Mouse (Mus musculus): Measurements from ENCODE around the gene Atp6ap2.
"Not testable (repeated sequence)": the region's sequence is repeated elsewhere in the genome, so short reads cannot be mapped to it uniquely, and the experiment has no call there.

Gene Atp6ap2

DNA sequence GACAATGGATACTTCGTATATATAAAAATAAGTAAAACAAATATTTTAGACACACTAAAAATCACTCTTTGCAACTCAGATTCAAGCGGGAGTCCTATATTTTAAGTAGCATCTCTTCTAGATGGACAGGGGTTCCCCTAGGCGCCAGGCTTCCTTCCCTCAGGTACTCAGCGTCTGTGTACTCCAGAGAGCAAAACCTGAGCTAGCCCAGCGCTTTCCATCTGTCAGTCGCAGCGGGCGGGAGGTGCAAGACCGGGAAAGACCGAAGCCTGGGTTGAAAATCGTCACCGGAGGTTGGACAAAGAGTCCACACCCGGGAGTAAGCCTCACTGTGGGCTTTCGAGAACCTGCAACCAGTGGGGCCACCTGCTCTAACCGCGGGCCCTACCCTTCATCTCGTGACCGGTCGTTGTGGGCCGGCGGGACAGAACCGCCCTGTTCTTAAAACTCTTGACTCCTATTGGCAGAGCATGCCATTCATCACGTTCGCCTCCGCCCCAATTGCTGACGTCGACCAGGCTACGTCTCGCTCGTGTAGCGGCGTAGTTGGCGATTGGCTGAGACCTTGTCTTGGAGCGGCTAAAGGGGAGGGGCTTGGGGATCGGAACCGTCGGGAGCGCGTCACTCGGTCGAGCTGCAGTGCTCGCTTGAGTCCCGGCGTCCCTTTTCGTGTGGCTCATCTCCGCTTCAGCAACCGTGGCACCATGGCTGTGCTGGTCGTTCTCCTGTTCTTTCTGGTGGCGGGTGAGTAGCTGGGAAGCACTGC is at the start of gene Atp6ap2:
Gene Atp6ap2 (plus strand): TSS at position 610 of the 766 bp plus-strand sequence.
- peak; percentile 91 to 96 for DNase-seq (ENCODE audit: low spot score in 2 of 2)

DNA sequence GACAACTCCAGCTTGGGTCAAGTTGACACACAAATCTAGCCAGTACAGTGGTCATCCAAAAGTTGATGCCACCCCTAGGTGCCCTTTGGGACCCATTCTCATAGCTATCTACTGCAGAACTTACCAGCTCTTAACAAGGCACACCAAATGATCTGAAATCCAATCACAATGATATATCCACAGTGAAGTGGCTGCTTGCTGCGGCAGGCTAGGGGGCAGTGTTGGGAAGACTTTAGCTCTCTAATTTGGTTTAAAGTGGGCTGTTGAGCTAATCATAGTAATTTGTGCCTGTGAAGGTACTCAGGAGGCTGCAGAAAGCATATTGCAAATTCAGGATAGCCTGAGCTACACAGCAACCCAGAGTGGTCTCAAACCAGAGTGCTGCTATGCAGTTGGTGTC is 43.2 kb upstream of the Atp6ap2 start:
- no peak for DNase-seq (ENCODE audit: low spot score in 2 of 2)

DNA sequence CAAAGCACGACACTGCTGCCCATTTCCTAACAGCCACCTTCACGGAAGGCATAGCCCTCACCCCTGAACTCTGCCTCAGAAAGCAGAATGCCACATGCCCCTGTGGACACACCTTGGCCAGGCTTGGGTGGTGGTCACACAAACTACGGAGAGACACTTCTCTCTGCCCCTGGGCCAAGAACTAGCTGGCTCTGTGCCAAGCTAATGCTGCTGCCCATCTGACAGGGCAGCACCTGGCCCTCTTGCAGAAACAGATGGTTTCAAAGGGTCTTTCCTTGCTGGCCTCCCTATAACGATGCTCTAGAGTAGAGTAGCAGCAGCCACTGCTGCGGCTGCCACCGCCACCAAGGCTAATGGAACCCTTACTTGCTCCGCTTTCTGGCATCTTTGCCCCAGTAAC is 30.5 kb upstream of the Atp6ap2 start:
- DNase-seq (ENCODE audit: low spot score in 2 of 2): no peak

DNA sequence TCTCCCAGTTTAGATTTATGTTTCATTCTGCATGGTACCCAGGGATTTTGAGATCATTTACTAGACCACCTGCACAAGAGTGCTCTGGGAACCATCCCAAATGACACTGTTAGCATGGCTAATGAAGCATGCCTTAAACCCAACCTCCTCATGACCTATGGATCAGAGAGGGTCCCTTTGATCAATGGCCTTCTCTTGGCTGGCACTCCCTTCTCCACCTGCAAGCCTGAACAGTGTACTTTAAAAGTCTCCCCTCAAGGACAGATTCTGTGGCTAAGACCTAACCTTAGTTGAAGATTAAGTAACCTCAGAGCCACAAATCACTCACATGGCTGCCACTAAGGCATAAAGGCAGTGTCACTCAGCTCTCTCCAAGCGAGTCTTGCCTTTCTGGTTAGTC is 16.2 kb upstream of the Atp6ap2 start:
- DNase-seq (ENCODE audit: low spot score in 2 of 2): no peak

DNA sequence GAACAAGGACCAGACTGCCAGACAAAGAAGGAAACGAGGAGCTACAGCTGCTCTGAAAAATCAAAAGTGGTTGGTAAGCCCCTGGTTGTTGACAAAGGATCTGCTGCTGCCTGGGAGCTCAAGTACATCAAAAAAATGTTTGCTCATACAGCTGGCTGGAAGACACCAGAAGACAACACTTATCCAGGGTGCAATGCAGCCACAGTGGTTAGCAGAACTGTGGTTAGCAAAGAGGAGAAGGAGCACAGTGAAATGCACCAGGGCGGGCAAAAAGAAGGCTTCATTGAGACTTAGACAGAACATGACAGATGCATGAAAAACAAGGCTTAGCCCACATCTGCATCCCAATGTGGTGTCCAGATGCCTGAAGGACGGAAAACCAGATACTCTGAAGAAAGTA is 9.7 kb upstream of the Atp6ap2 start:
- no peak for DNase-seq (ENCODE audit: low spot score in 2 of 2)

DNA sequence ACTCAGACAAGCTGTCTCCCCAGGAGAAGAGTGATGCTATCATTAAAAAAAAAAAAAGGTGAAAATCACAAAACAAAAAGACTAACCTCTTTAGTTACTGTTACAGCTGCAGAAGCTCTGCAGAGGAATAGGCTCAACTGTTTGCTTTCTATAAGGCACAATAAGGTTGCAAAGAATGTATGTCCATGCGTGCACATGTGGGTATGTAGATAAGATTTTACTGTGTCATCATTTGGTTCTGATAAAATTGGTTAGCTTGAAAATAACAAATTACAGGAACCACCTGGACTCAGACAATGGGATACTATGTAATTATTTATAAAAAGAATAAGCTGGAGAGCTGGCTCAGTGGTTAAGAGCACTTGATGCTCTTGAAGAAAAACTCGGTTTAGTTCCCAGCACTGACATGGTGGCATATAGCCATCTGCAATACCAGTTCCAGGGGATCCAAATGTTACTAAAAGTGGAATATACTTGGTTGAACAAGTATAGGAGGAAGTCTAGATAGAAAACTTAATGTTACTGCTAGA is 9.2 kb upstream of the Atp6ap2 start:
- no peak for DNase-seq (ENCODE audit: low spot score in 2 of 2)

DNA sequence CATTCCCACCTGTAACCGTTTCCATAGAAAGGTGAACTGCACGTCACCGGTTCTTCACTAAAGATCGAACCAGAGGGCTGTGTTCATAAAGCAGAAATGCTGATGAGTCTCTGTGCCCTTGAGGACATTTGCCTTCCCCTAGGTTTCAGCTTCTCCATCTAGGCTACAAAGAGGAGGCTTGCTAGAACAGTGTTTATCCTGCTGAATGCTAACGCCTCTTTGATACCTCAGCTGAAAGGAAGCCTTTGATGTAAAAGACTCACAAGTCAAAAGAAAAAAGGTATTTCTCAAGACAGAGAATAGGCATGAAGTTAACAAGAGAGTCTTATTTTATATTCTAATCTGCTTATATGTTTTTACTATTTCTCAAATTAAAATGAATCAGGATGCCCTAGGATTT is 4.3 kb upstream of the Atp6ap2 start:
- DNase-seq (ENCODE audit: low spot score in 2 of 2): no peak

DNA sequence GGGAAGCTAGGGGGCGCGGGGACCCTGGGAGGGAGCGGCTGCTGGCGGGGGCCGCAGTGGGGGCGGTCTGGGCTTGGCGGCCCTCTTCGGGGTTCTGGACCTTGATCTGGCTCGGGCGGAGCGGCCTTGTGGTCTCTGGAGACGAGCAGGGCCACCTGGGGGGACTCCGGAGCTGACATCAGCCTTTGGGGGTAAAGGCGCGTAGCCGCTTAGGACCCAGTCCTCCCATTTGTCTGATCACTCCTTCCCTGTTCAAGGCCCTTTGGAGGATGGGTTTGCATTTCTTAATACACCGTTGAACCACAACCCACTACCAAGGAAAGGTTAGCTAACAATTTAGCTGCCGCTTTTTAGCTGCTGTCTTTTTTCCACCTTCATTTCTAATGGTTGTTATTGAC is 356 bp downstream of the Atp6ap2 start:
- DNase-seq (ENCODE audit: low spot score in 2 of 2): no peak

DNA sequence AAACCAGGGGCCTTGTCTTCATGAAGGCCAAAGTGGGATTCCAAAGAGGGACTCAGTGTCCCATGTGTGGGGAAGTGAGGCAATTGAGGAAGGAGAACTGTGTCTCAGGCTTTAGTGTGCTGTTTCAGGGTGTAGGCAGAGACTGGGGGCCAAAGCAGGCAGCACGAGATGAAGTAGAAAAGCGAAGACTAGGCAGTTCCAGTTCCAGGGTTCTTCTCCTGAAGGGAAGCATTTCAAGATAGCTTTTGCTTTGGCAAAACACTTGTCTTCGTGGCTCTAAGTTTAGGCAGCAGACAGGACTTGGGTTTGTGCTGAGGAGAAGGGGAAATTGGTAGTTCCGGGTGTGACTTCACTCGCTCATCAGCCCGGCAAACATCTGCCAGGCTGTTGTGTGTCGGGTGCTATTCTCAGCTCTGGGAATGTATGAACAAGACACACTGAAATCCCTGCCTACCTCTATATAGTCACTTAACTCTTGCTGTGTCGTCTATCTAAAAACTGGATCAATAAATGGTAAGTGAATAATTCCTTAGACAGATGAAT is 3.9 kb downstream of the Atp6ap2 start:
- no peak for DNase-seq (ENCODE audit: low spot score in 2 of 2)

DNA sequence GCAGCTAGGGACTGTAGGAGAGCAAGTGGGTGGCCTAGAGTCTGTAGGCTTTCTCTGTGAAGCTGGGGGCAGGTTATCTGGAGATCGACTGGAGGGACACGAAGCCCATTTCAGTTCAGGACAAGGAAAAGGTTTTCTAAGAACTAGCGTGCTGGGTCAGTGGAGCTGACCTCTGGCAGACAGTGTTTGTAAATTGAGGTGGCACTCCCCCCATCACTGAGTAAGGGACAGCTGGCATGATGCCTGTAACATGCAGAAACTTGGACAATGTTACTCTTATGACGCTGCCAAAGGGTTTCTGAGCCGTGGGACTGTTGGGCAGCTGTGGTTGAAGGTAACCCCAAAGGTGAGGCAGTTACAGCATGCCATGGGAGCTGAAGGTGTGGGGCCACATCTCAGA is 4.4 kb downstream of the Atp6ap2 start:
- DNase-seq (ENCODE audit: low spot score in 2 of 2): no peak

DNA sequence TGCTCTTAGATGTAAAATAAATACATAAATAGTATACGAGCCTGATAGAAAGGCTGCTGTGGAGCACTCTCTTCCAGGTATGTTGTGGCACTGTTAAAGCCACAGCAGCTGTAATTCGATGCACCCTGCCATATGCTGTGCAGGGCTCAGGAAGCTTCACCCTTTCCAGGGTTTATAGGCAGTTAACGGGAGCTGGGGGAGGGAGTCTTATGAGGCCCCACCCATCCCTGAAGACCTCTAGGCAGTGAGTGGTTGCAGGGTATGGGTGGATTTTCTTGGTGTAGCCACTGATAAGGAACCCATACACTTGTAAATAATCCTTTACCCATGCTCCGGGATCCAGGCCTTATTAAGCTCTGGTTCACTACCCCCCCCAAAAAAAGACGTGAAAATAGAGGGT is 6.2 kb downstream of the Atp6ap2 start:
- no peak for DNase-seq (ENCODE audit: low spot score in 2 of 2)

DNA sequence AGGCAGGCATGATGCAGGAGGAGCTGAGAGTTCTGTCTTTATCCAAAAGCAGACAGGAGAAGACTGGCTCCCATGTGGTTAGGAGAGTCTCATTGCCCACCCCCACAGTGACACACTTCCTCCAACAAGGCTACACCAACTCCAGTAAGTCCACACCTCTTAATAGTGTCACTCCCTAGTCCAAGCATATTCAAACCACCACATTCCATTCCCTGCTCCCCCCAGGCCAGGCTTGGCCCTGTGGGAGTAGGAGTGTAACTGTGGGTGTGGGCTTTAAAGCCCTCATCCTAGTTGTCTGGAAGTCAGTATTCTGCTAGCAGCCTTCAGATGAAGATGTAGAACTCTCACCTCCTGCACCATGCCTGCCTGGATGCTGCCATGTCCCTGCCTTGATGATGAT is 22.9 kb downstream of the Atp6ap2 start:
- DNase-seq (ENCODE audit: low spot score in 2 of 2): not testable (repeated sequence)

DNA sequence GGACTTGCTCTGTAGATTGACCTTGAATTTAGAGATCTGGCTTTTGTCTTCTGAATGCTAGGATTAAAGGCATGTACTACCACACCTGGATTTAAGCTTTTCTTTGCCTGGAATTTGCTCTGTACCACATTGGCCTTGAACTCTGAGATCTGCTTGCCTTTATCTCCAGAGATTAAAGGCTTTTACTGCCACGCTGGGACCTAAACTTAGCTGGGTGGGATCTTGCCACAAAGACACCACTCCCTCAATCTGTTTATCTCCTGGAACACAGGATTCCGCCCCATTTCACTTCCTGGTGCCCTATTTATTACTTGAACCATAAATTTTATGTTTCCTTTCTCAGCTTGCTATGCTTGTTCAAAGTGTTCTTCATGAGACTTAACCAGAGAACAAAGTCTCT is 23.6 kb downstream of the Atp6ap2 start:
- DNase-seq (ENCODE audit: low spot score in 2 of 2): no peak

DNA sequence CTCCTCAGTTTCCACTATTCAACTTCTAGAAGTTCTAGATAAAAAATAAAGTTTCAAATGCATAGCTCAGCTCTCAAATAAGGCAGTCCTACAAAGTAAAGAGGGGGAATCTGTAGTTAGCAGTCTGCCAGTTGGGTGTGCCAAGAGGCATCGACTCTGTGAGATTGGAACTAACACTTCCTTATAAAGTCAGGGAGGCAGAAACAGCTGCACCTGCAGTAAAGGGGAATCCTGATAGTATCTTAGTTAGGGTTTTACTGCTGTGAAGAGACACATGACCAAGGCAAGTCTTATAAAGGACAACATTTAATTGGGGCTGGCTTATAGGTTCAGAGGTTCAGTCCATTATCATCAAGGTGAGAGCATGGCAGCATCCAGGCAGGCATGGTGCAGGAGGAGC is 24.8 kb downstream of the Atp6ap2 start:
- DNase-seq (ENCODE audit: low spot score in 2 of 2): not testable (repeated sequence)

DNA sequence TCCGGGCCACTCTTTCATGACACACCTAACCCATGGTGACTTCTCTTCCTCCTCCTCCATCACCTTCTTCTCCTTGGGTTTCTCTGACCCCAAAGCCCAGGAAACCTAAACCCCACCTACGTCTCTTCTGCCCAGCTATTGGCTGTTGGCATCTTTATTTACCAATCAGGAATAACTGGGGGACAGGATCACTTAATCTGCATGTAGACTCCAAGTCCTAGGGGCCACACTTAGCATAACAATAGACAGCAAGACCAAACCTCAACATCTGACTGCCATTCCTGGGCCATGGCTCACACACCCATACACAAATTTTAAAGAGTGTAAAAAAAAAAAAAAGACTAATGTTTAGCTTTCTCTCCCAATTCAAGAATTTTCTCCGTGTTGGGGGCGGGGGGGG is 37.5 kb downstream of the Atp6ap2 start:
- DNase-seq (ENCODE audit: low spot score in 2 of 2): no peak

DNA sequence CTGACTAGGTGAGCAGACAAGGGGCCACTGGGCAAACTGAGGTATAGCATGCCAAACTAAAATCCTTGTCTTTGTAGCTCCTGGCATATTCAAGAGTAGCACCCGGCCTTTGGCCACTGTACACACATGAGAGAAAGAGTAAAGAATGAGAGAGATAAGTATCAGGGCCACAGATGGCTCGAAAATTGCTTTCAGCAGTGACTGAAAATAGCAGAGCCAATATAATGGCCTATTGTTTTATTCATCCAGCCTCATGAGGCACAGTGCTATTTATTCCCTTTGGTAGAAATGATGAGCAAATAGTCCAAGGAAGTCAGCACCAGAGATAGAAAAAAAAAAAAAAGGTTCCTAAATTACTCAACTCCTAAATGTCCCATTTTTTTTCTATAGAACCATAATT is 57.4 kb downstream of the Atp6ap2 start:
- DNase-seq (ENCODE audit: low spot score in 2 of 2): no peak

DNA sequence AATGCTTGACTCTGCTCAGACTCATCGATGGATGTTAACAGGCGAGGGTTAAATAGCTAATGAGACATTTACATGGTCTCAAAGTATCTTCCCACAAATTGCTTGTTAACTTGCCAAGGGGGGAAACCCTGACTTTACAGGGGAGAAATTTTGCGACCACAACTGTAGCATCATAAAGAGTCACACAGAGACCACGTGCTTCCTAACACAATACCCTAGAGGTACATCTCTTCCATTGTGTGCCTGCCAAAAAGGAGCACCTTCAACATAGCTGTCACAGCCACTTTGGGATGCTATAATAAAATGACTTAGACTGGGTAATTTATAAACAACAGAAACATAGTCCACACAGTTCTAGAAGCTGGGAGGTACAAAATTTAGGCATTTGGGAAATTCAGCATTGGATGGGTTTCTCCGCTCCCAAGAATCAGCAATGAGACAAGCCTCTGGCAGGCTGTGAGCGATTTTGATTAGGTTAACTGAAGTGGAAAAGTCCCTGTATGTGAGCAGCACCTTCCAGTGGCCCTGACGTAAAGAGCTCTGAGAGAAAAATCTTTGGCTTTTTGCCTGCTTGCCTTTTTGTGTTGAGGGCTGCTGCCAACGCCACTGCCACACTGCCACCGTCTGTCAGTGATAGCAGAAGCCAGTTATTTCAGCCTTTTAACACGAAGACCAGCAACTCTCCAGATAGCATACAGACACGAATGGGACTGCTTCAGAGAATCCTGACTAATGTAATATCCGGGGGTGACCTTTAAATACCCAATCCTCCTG is 58.1 kb downstream of the Atp6ap2 start:
- peak; percentile 5 to 26 for DNase-seq (ENCODE audit: low spot score in 2 of 2)

DNA sequence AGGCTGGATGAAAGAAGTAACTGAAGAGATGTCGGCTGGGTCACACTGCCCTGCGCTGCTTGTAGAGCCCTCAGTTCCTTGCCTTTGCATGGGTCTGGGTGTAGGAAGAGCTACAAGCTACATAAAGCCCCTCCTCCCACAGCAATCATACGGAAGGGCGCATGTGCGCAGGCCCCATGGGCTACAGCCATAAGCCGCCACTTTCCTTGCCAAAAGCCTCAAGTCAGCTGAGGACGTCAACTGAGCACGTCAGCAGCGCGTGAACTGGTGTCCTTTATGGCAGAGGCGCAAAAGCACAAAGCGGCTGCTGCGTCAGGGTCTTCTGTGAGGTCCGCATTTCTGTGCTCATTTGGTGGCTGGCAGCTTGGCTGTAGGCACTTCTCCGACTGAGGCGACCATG is 64.3 kb downstream of the Atp6ap2 start:
- no peak for DNase-seq (ENCODE audit: low spot score in 2 of 2)

DNA sequence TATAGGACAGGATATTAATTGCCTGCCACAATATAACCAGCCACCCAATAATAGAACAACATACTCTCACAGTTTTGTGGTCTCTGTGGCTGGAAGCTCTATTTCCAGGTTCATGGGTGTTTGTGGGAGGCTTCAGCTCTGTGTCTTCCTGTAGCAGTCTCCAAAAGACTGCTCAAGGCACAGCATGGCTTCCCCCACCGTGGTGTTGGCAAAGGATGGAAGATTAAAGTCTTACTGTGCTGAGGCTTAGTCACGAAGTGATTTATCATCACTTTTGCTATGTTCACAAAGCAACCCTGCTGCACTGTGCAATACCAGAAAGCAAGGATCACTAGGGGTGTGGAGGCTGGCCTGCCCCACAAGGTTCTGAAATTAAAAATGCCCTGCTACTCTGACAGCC is 66.3 kb downstream of the Atp6ap2 start:
- DNase-seq (ENCODE audit: low spot score in 2 of 2): no peak

All from left cerebral cortex, adult 9 months (tissue).